Mouse (Mus musculus) forebrain, postnatal 0 days (tissue): Measurements from ENCODE around the gene Rpap2. TPM values are rescaled to one million over a fixed set of nuclear protein-coding genes. Genes with fewer than 3 reads are reported as not detected.

Experiments
- ATAC-seq: fragments of 200-750 bp; cut with Nextera tagmentation; 2 replicates; pipeline ENCODE4 v1.8.0; 2017; ENCODE audit warnings: mild to moderate bottlenecking, moderate library complexity
- DNase-seq: peaks from one replicate; pipeline ENCODE4 v3.0.0-alpha.2; 2015
- H3K27ac ChIP-seq: fragments of 300-500 bp; sonication (generic); 2 replicates; pipeline ENCODE4 v1.5.1; 2014; ENCODE audit warnings: low read depth, mild to moderate bottlenecking, antibody characterized with exemption, low read length, moderate library complexity, mixed read lengths
- H3K27me3 ChIP-seq: fragments of 300-500 bp; sonication (generic); 2 replicates; pipeline ENCODE4 v1.6.1; 2014; ENCODE audit warnings: mild to moderate bottlenecking, low read length, mixed read lengths; ENCODE audit not compliant: insufficient read depth
- H3K36me3 ChIP-seq: fragments of 300-500 bp; sonication (generic); 2 replicates; pipeline ENCODE4 v1.6.1; 2014; ENCODE audit warnings: mild to moderate bottlenecking, moderate library complexity; ENCODE audit not compliant: insufficient read depth
- H3K4me1 ChIP-seq: fragments of 300-500 bp; sonication (generic); 2 replicates; pipeline ENCODE4 v1.6.1; 2014; ENCODE audit warnings: antibody characterized with exemption; ENCODE audit not compliant: insufficient read depth
- H3K4me2 ChIP-seq: fragments of 300-500 bp; sonication (generic); 2 replicates; pipeline ENCODE4 v1.6.1; 2014; ENCODE audit warnings: low read depth, mild to moderate bottlenecking, moderate library complexity
- H3K4me3 ChIP-seq: fragments of 300-500 bp; sonication (generic); 2 replicates; pipeline ENCODE4 v1.5.1; 2014; ENCODE audit warnings: low read depth, low read length, mixed read lengths
- H3K9ac ChIP-seq: fragments of 300-500 bp; sonication (generic); 2 replicates; pipeline ENCODE4 v1.6.1; 2014; ENCODE audit warnings: mild to moderate bottlenecking
- H3K9me3 ChIP-seq: fragments of 300-500 bp; sonication (generic); 2 replicates; pipeline ENCODE4 v1.6.1; 2016; ENCODE audit warnings: low read length
- CTCF ChIP-seq: sonication (generic); IDR thresholded peaks from 2 replicates; pipeline ENCODE4 v1.5.1; 2016; ENCODE audit warnings: antibody characterized with exemption, control low read depth, low read depth
- WGBS: fragments of 180-500 bp; shearing (Covaris S2); extraction: QIAGEN DNeasy Blood & Tissue Kit; methylation state at CpG from one replicate; pipeline ENCODE4 v1.1.7; 2014; 5-methylcytosine and 5-hydroxymethylcytosine counted together
- polyA plus RNA-seq: library from polyadenylated mRNA; unstranded; fragments of >200 nt; fragmentation: Nextera tagmentation; extraction: Ambion mirVana; gene quantifications from 2 replicates; pipeline ENCODE4 v1.2.1, GENCODE M21; 2015
- total RNA-seq: library from RNA; depleted of rRNA; stranded (reverse); fragments of >200 nt; gene quantifications from 2 replicates; pipeline ENCODE4 v1.2.3, GENCODE M21; 2014; rRNA removed

Gene Rpap2
- total and polyA plus RNA-seq, 2 experiments from 2014 or later: 18.7 to 24.9 TPM

DNA sequence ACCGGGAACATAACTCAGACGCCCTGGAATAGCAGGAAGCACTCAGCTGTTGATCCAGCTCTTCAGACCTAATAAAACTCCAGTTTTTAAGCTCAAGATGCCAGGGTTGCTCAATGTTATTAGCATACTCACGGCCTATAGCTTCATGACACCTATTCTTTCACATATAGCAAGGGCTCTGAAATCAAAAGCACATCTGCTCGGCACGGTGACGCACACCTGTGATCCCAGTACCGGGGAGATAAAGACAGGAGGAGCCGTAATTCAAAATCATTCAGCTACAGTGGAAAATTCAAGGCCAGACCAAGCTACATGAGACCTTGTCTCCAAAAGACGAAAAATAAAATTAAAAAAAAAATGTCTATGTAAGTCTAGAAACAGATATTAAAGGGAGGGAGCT lies 104.5 kb downstream of the Rpap2 start:
- H3K4me3 ChIP-seq: no peak overlapping the region
- no peak overlapping the region for H3K27ac ChIP-seq
- H3K36me3 ChIP-seq: no peaks in the 10 kb centered on the region
- no peak overlapping the region for H3K4me2 ChIP-seq
- ATAC-seq: no peak
- no peaks in the 10 kb centered on the region for H3K4me1 ChIP-seq
- H3K9me3 ChIP-seq: no peaks in the 10 kb centered on the region
- 82% methylated on average over 9 of the region's 9 CpGs for WGBS
- TF ChIP-seq CTCF: no peak
- DNase-seq: no peak
- H3K9ac ChIP-seq: no peak overlapping the region
- no peaks in the 10 kb centered on the region for H3K27me3 ChIP-seq

DNA sequence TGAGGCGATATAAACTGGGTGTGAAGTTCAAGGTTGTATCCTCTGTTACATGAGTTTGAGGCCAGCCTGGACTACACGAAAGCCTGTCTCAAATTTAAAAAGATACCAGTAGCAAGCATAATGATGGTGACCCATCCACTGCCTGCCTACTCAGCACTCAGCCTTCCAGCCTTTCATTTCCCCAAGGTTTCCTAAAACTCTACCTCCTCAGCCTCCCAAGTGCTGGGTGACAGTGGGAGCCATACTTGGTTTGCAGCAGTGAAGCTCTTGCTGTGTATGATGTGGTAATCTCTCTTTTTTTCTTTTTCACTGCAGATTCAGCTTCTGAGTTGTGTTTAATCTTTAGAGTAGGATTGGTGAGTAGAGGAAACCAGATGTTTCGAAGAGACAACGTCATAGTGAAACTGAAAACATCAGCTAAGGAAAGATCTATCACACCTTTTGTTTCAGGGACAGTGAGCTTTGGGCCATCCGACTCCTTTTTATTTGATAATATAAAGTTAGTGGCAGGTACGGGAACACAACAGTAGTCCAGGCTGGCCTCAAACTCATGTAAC lies 106.1 kb downstream of the Rpap2 start:
- no peak for ATAC-seq
- WGBS: 92% methylated on average over 6 of the region's 6 CpGs
- H3K9ac ChIP-seq: no peak overlapping the region
- no peaks in the 10 kb centered on the region for H3K36me3 ChIP-seq
- TF ChIP-seq CTCF: no peak
- H3K27ac ChIP-seq: no peak overlapping the region
- no peaks in the 10 kb centered on the region for H3K27me3 ChIP-seq
- DNase-seq: no peak
- H3K9me3 ChIP-seq: no peaks in the 10 kb centered on the region
- no peak overlapping the region for H3K4me3 ChIP-seq
- no peak overlapping the region for H3K4me2 ChIP-seq
- H3K4me1 ChIP-seq: no peaks in the 10 kb centered on the region

DNA sequence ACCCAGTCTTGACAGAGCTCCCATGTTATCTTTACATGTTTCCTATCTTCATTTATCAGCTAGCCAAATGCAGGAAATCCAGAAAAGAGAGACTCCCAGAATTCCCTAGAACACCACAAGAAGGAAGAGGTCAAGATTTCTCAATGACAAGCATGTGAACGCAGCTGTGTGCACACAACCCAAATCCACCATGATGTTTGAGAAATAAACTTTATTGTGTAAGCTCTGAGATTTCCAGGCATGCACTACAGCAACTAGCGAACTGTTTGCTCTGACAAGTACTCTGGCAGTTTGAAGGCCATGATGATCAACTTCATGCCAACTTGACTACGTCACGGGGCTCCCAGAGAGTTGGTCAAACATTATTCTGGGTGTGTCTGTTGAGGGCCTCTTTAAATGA lies 108.6 kb downstream of the Rpap2 start:
- DNase-seq: no peak
- Histone ChIP-seq H3K4me2 (no peak overlapping the region), H3K27me3 (no peaks in the 10 kb centered on the region), H3K9me3 (no peaks in the 10 kb centered on the region), H3K36me3 (no peaks in the 10 kb centered on the region), H3K27ac (no peak overlapping the region), H3K9ac (no peak overlapping the region), H3K4me1 (no peaks in the 10 kb centered on the region), H3K4me3 (no peak overlapping the region)
- TF ChIP-seq CTCF: no peak
- WGBS: 90% methylated on average over 4 of the region's 4 CpGs
- no peak for ATAC-seq

- no peak overlapping the region for H3K9ac ChIP-seq
- no peaks in the 10 kb centered on the region for H3K36me3 ChIP-seq
- no peaks in the 10 kb centered on the region for H3K27me3 ChIP-seq
- no peak for TF ChIP-seq CTCF
- WGBS: 86% methylated on average over 1 of the region's 1 CpGs
- no peaks in the 10 kb centered on the region for H3K4me1 ChIP-seq
- no peak overlapping the region for H3K4me2 ChIP-seq
- H3K9me3 ChIP-seq: no peaks in the 10 kb centered on the region
- DNase-seq: no peak
- no peak overlapping the region for H3K27ac ChIP-seq
- H3K4me3 ChIP-seq: no peak overlapping the region
- ATAC-seq: no peak
Observed at GRCm38 (mm10) chr5:107706262-107706661, 109.1 kb downstream of the Rpap2 start.

DNA sequence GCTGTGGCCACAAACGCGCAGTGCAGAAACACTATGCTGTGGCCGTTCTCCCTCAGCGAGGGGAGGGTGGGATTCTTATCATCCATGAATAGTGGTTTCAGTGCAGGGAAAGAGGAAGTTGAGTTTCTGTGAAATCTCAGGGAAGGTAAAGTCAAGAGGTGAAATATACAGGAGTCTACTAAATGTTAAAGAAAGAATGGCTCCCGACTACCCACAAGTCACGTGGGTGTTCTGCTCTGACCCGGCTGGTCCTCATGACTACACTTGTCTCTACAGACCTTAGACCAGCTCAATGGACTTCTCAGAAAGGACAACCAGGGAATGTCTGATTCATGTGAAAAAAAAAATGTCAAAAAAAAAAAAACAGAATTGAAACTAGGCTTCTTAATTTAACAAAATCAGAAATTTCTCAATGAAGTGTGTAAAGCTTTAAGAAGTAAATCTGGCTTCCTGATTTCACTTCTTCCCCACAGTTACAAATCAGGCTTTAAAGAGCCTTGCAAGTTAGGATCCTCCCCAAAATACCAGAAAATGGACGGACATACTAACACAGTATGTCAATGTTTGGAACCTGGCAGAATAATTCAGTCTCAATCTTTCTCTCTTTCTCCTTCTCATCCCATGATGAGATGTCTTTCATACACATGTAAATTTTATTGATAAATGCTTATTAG lies 111.1 kb downstream of the Rpap2 start:
- no peaks in the 10 kb centered on the region for H3K9me3 ChIP-seq
- no peak for ATAC-seq
- H3K4me2 ChIP-seq: no peak overlapping the region
- H3K4me3 ChIP-seq: no peak overlapping the region
- no peak for TF ChIP-seq CTCF
- 93% methylated on average over 8 of the region's 8 CpGs for WGBS
- no peaks in the 10 kb centered on the region for H3K36me3 ChIP-seq
- no peak overlapping the region for H3K27ac ChIP-seq
- DNase-seq: no peak
- H3K4me1 ChIP-seq: no peaks in the 10 kb centered on the region
- H3K9ac ChIP-seq: no peak overlapping the region
- 0 out of 2 replicates have a peak, but pooled peaks cover 3% of the 10 kb centered on the region for H3K27me3 ChIP-seq

Other genes starting within 250 kb of the Rpap2 start
- 12.9 and 15.4 TPM in 2 replicates for gene Ephx4, start 194.6 kb upstream of the Rpap2 start, total RNA-seq
- gene Ephx4, start 194.6 kb upstream of the Rpap2 start, polyA plus RNA-seq: 18.0 and 20.2 TPM in 2 replicates
- gene Lpcat2b, start 165.8 kb upstream of the Rpap2 start, total RNA-seq: not detected in 2 replicates
- 0.05 TPM in 1 of 2 replicates, not detected in the other for gene Lpcat2b, start 165.8 kb upstream of the Rpap2 start, polyA plus RNA-seq
- gene Btbd8, start 159.4 kb upstream of the Rpap2 start, total RNA-seq: 51.8 and 52.5 TPM in 2 replicates
- gene Btbd8, start 159.4 kb upstream of the Rpap2 start, polyA plus RNA-seq: 19.1 and 26.3 TPM in 2 replicates
- 0.15 and 0.29 TPM in 2 replicates for gene Gm42669, start 89.8 kb upstream of the Rpap2 start, total RNA-seq
- 0.09 and 0.21 TPM in 2 replicates for gene Gm42669, start 89.8 kb upstream of the Rpap2 start, polyA plus RNA-seq
- 0.23 and 0.38 TPM in 2 replicates for gene 1700028K03Rik, start 62.7 kb upstream of the Rpap2 start, total RNA-seq
- 0.06 and 0.12 TPM in 2 replicates for gene 1700028K03Rik, start 62.7 kb upstream of the Rpap2 start, polyA plus RNA-seq
- 18.0 and 24.1 TPM in 2 replicates for gene Glmn, start 515 bp downstream of the Rpap2 start, total RNA-seq
- 29.0 and 35.4 TPM in 2 replicates for gene Glmn, start 515 bp downstream of the Rpap2 start, polyA plus RNA-seq
- gene Gfi1, start 128.7 kb downstream of the Rpap2 start, total RNA-seq: not detected in 2 replicates
- not detected in 2 replicates for gene Gfi1, start 128.7 kb downstream of the Rpap2 start, polyA plus RNA-seq
- not detected in 2 replicates for gene Ube2d2b, start 232.7 kb downstream of the Rpap2 start, total RNA-seq
- not detected in 2 replicates for gene Ube2d2b, start 232.7 kb downstream of the Rpap2 start, polyA plus RNA-seq